Mouse (Mus musculus): ENCODE results near the gene Ankrd33b.

Ankrd33b gene

DNA sequence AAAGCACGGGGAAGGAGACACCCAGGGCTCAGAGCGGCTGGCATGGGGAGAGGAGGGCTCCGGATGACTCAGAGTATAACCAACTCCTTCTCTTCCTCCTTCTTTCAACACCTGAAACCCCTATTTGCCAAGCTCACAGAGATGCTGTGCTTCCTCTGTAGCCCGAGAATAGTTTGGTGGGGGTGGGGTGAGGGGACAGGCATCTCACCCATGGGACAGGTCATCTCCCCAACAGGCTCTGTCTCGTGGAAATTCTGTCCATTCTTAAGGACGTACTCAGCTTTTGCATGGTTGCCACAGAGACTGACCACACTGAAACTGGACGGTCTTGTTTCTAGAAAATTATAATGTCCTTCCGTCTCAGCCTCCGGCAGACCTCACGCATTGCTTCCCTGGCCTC, 106.4 kb downstream of the Ankrd33b start:
- DNase-seq, result no peak

DNA sequence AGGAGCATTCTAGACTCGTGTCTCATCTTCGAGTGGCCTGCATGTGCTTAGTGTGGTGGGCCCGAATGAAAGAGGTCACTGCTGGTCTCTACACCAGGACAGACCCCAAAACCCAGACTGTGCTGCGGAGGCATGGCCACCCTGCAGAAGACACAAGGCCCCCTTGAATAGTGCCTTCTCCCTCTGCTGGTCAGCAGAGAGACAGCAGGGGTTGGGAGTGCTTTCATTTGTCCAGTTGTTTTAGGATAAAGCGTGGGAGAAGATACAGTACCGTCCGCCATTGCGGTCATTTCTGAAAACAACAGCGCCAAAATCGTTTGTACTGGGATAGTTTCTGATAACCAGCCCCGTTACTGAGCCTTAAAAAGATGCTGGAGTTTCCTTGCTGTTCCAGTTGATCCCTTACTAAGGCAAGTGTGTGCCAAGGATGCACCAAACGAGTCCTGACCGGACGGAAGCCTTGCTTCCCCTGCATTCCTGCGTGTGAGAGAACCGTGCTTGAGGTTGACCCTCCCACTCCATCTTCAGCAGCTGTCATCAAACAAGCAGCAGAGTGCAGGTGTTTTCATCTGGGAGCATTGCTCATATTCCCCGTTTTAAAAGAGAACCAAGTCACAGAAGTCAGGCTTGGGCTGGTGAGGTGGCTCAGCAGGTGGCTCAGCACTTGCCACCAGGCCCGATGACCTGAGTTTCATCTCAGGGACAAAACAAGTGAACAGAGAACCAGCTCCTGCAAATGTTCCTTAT, 108.7 kb downstream of the Ankrd33b start:
- DNase-seq, result no peak

DNA sequence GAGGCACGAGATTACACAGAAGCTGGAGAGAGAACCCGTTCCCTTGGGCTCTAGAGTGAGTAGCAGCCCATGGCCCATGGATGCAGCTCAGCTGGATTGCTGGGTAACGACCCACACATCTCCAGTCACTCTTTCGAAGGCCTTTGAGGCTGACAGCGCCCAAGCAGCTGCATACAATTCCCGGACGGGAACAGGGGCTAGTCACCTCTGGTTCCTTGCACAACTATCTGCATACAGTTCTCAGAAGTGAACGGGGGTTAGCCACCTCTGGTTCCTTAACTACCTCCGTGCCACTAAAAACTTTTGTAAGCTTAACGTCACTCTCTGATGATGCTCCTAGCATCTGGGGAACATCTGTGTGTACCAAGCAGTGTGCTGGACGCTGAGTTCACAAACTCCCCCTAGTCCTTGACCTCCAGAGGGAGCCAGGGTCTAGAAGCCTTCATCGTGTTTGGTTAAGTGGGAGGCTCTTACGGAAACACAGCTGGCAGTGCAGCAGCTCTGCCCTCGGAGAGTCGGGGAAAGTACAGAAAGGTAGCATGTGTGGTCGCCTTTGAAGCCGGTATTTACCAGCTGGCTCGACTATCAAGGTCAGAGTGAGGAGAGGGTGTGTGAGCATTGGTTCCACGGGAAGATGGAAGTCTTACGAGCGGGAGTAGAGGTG, 109.4 kb downstream of the Ankrd33b start:
- no peak for DNase-seq

GRCm38 (mm10) chr15:31257329-31257728, 110.2 kb downstream of the Ankrd33b start:
- DNase-seq, result no peak

DNA sequence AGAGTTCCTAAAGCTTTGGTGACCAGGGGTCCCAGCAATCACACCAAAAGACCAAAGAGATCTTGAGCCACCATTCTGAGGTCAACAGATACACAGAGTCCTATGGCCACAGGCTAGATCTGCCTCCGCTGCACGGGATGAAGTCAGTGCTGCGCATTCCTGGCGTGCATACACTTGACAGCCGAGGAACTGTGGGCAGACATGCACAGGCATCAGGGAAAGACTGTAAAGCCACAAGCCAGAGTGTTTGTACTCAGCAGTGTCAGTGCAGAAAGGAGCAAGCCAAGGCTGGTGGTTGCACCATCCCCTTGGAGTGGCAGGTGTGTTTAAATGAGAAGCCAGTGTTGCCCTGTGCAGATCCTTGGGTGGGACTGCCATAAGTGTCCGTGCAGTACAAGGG, 111.8 kb downstream of the Ankrd33b start:
- no peak for DNase-seq

DNA sequence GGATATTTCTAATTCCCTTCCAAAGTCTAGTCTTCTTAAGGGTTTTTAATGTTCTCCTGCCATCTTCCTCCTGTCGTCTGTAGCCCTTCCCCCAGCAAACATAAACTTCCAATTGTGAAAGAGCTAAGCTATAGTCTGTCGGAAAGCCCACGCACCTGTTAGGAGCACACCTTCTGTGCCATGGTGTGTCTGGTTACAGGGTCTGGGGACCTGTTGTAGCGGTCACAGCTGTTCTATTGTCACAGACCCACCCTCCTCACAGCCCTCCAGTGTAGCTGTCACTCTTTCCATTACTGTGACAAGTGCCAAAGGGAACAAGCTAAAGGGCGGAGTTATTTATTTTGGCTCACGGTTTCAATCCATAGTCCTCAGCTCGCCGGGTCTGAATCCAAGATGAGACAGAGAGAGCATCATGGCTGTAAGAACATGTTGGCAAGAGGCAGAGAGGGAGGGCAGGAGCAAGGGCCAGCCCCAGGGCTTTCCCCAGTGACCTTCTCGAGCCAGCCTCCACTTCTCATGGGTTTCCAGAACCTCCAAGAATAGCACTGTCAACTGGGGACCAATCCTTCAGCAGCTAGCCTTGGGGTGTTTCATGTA, 112.5 kb downstream of the Ankrd33b start:
- no peak for DNase-seq

GRCm38 (mm10) chr15:31253963-31254362, 113.6 kb downstream of the Ankrd33b start:
- DNase-seq, result no peak

GRCm38 (mm10) chr15:31253380-31253779, 114.1 kb downstream of the Ankrd33b start:
- DNase-seq, result no peak

DNA sequence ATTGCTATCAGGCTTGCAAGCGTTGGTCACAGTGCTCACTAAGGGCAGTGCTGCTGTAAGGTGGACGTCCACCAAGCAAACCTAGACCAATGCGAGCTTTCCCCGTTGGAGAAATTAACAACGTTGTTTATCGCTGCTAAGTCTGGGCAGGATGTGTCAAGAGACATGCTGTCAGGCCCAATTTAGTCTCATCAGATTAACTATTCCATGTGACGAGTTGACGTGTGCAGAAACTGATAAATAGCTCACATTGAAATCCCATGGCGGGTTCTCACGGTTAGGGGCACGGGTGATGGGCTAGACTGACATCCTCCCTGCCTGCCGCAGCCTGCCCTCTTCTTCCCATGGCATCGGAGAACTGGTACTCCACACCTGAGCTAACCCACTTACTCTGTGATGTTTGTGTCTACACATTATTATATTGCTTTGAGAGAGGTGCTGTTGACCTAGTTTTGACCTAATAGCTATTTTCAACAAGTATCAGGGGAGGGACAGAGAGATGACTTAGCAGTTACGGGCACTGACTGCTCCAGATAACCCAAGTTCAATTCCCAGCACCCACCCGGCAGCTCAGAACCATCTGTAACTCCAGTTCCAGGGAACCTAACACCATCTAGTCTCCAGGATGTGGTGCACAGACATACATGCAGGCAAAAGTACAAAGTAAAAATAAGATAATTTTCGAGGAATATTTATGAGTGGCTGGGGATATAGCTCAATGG, 114.8 kb downstream of the Ankrd33b start:
- DNase-seq, result no peak

GRCm38 (mm10) chr15:31251189-31251588, 116.3 kb downstream of the Ankrd33b start:
- DNase-seq, result no peak

- DNase-seq, result no peak
These were observed 116.8 kb downstream of the Ankrd33b start for GRCm38 (mm10) chr15:31250676-31251075.

DNA sequence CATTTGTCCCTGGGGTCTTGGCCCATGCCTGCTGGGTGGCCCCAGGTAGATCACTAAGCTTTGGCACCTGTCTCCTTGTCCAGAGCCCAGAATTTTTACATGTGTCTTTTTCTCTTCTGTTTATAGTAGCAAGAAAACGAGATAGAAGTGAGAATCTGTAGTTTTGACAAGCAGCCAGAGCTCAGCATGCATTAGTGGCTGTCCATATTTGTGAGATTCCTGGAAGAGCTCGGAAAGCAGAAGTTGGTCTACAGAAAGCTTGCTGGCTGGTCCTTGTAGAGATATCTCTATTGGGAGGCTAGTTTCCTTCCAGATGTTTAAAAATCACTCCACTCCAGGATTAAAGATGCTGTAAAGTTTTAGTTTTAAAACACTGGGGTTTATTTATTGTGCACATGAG, 117.5 kb downstream of the Ankrd33b start:
- no peak for DNase-seq

GRCm38 (mm10) chr15:31248882-31249281, 118.6 kb downstream of the Ankrd33b start:
- DNase-seq, result no peak

GRCm38 (mm10) chr15:31247035-31247434, 120.5 kb downstream of the Ankrd33b start:
- no peak for DNase-seq

DNA sequence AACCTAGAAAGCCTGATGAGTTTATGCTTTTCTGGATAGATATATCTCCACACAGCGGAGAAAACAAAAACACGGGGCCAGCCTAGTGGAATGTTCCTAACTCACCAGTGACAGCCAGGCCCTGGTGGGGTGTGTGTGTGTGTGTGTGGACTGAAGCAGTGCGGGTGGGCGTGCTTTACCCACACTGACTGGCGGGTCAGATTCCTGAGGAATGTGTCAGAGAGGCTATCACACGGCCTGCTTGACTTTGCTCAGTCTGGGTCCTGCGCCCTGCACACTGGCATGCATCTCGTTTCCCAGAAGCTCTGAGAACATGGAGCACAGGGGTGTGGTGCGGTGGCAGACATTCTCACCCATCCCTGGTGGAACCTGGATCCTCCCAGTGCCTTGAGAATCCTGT, 121.6 kb downstream of the Ankrd33b start:
- DNase-seq, result peak; percentile 88

GRCm38 (mm10) chr15:31244696-31245445, 122.7 kb downstream of the Ankrd33b start:
- peak; percentile 96 for DNase-seq

DNA sequence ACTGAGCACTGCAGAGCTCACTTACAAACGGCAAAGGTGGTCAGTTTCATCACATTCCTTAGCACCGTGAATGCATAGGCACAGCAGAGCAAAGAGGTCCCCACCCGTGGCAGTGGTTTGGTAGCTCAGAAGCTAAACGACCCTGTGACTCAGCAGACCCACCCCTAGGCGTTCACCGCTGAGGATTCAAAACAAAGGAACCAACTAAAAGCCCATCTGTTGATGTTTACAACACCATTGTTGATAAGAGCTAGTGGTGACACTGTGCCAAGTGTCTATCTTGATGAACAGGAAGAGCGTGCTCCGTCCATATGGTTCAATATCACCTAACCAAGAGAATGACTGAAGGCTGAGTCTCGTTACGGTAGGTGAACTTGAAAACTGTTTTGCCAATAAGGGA, 124.3 kb downstream of the Ankrd33b start:
- no peak for DNase-seq

All from heart, adult 11 months (tissue).